Mouse (Mus musculus) heart, postnatal 0 days (tissue): ENCODE data around the gene Dlec1. TPM values are rescaled to one million over a fixed set of nuclear protein-coding genes. Genes with fewer than 3 reads are reported as not detected.

ENCODE experiments used
- ATAC-seq: fragments of 200-750 bp; cut with Nextera tagmentation; 2 replicates; pipeline ENCODE4 v1.8.0; 2017; ENCODE audit warnings: low read depth, moderate number of reproducible peaks, moderate library complexity; ENCODE audit not compliant: insufficient read depth
- DNase-seq: peaks from one replicate; pipeline ENCODE4 v3.0.0-alpha.2; 2016; ENCODE audit warnings: low spot score
- H3K27ac ChIP-seq: fragments of 300-500 bp; sonication (generic); 2 replicates; pipeline ENCODE4 v1.5.1; 2014; ENCODE audit warnings: low read depth, mild to moderate bottlenecking
- H3K27me3 ChIP-seq: fragments of 300-500 bp; sonication (generic); 2 replicates; pipeline ENCODE4 v1.6.1; 2014; ENCODE audit warnings: low read length, mixed read lengths; ENCODE audit not compliant: control insufficient read depth, insufficient read depth
- H3K36me3 ChIP-seq: fragments of 300-500 bp; sonication (generic); replicated peaks from 2 replicates; pipeline ENCODE4 v1.6.1; 2014; ENCODE audit warnings: low read length, mixed read lengths; ENCODE audit not compliant: control insufficient read depth, insufficient read depth
- H3K4me1 ChIP-seq: fragments of 300-500 bp; sonication (generic); 2 replicates; pipeline ENCODE4 v1.6.1; 2014; ENCODE audit warnings: antibody characterized with exemption; ENCODE audit not compliant: control insufficient read depth, insufficient read depth
- H3K4me2 ChIP-seq: fragments of 300-500 bp; sonication (generic); 2 replicates; pipeline ENCODE4 v1.6.1; 2014; ENCODE audit warnings: low read depth, mild to moderate bottlenecking, low read length, moderate library complexity
- H3K4me3 ChIP-seq: fragments of 300-500 bp; sonication (generic); 2 replicates; pipeline ENCODE4 v1.5.1; 2014; ENCODE audit warnings: low read depth, low read length
- H3K9ac ChIP-seq: fragments of 300-500 bp; sonication (generic); replicated peaks from 2 replicates; pipeline ENCODE4 v1.6.1; 2014; ENCODE audit warnings: low read depth, low read length, mixed read lengths
- H3K9me3 ChIP-seq: fragments of 300-500 bp; sonication (generic); replicated peaks from 2 replicates; pipeline ENCODE4 v1.6.1; 2016; ENCODE audit warnings: low read length; ENCODE audit not compliant: control insufficient read depth
- CTCF ChIP-seq: IDR thresholded peaks from 2 replicates; pipeline ENCODE4 v1.5.1; 2016; ENCODE audit warnings: antibody characterized with exemption, control low read depth, low read depth
- EP300 ChIP-seq: IDR thresholded peaks from 2 replicates; pipeline ENCODE4 v1.6.1; 2016; ENCODE audit warnings: antibody characterized with exemption, low read depth
- WGBS: fragments of 180-500 bp; shearing (Covaris S2); extraction: QIAGEN DNeasy Blood & Tissue Kit; methylation state at CpG from one replicate; pipeline ENCODE4 v1.1.7; 2014; 5-methylcytosine and 5-hydroxymethylcytosine counted together
- polyA plus RNA-seq: library from polyadenylated mRNA; unstranded; fragments of >200 nt; fragmentation: Nextera tagmentation; extraction: Ambion mirVana; gene quantifications from 2 replicates; pipeline ENCODE4 v1.2.1, GENCODE M21; 2015
- total RNA-seq: library from RNA; depleted of rRNA; stranded (reverse); fragments of >200 nt; gene quantifications from 2 replicates; pipeline ENCODE4 v1.2.3, GENCODE M21; 2014; ENCODE audit warnings: low replicate concordance

The Dlec1 gene
- total and polyA plus RNA-seq, 2 experiments from 2014 or later = 0.15 TPM; not detected in 1

DNA sequence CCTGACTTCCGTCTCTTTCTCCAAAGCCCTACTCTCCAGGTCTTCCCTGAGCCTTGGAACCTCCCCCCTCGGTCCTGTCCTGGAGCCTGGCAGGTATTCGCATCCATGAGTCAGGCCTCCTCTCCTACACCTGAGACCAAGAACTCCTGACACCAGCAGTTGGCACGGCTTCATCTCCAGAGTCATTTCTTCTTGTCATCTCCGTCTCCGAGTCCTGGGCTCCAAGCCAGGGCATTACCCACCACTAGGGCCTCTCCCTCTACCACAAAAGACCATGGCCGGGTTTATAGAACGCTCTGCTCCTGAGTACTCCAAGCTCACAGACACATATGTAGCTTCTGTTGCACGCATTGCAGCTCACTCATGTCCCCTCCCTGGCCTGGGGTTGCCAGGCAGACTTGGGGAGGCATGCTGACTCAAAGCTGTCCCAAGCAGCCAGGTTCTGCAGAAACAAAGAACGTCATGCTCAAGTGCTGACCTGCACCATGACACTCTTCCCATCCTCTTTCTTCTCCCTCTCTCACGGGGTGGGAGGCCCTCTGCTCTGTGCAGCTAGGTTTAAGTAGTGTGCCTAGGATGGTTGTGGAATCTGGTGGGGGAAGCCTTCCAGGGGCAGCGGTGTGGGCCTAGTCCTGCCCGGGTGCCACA is 7.7 kb upstream of the Dlec1 start:
- Histone ChIP-seq H3K9me3 (no peaks in the 10 kb centered on the region), H3K9ac (no peak overlapping the region), H3K4me3 (no peak overlapping the region), H3K4me1 (peaks cover 20% of the 10 kb centered on the region), H3K27me3 (no peaks in the 10 kb centered on the region), H3K4me2 (no peak overlapping the region), H3K36me3 (no peaks in the 10 kb centered on the region), H3K27ac (no peak overlapping the region)
- DNase-seq = no peak
- no peak for ATAC-seq
- no peak for TF ChIP-seq CTCF
- TF ChIP-seq EP300 = no peak
- 70% methylated on average over 13 of the region's 13 CpGs for WGBS

DNA sequence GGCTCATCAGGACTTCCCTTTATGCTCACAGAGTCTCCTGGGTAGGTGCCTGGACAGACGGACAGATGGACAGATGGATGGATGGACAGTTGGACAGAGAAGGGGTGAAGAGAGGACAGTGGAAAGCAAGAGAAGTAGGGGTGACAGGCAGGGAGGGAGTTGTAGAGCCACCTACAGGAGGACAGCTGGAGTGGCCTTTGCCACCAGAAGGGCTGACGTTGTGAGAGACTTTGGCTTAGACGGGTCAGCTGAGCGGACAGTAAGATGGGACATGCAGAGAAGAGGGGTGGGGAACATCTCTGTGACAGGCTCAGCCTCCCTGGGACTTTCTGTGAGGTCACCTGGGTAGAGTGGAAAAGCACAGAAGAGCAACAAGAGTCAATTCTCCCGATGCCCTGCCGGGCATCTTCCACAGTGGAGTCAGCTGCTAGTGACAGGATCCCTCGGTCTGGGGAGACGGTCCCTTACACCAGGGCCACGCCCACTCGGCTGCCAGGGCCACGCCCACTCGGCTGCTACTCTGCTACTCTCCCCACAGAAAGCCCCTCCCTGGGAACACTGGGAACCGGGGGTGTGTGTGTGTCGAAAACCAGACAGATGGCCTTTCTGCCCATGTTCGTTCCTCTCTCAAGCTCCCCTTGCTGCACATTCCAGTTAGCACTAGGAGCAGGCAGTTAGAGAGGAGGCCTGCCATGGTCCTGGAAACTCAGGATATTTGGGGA is 1.9 kb upstream of the Dlec1 start:
- Histone ChIP-seq H3K9ac (no peak overlapping the region), H3K9me3 (no peaks in the 10 kb centered on the region), H3K4me3 (no peak overlapping the region), H3K36me3 (no peaks in the 10 kb centered on the region), H3K4me2 (no peak overlapping the region), H3K27ac (no peak overlapping the region), H3K27me3 (0 out of 2 replicates have a peak, but pooled peaks cover 14% of the 10 kb centered on the region), H3K4me1 (no peaks in the 10 kb centered on the region)
- no peak for ATAC-seq
- no peak for DNase-seq
- WGBS = 11% methylated on average over 15 of the region's 15 CpGs
- TF ChIP-seq CTCF (no peak), EP300 (no peak)

DNA sequence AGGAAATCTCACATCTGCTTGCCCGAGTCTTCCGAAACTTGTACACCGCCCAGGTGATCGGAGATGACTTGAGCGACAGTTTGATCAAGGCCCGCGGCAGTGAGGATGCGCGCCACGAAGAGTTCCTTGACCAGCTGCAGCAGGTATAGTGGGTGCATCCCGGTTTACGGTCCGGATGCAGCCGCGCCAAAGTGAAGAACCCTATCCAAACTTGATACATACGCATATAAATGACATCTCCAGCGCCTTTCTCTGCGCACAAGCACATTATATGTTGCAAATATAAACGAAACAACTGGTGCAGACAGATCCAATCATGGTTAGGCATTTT is 470 bp downstream of the Dlec1 start:
- Histone ChIP-seq H3K4me1 (no peaks in the 10 kb centered on the region), H3K27me3 (0 out of 2 replicates have a peak, but pooled peaks cover 14% of the 10 kb centered on the region), H3K9ac (no peak overlapping the region), H3K27ac (no peak overlapping the region), H3K9me3 (no peaks in the 10 kb centered on the region), H3K4me3 (peak overlapping the region; percentile 65), H3K4me2 (peak overlapping the region; percentile 83), H3K36me3 (no peaks in the 10 kb centered on the region)
- DNase-seq (no peak), ATAC-seq (no peak)
- TF ChIP-seq EP300 (no peak), CTCF (no peak)
- WGBS = 3% methylated on average over 19 of the region's 19 CpGs

DNA sequence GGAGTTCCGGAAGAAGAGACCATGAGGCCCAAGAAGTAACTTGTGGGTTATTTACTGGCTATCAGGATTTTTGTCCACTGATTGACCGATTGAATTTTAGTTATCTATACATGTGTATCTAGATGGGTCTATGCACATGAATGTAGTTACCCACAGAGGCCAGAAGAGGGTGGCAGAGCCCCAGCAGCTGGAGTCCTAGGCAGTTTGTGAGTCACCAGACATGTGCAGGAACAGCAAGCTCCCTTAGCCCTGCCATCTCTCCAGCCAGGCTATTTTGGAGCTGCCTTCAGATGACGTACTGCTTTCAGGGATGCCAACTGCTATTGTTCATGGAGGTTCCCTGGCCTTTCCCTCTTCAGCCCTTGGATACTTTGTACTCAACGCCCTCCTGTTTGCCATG is 5.3 kb downstream of the Dlec1 start:
- no peak overlapping the region for H3K9ac ChIP-seq
- H3K9me3 ChIP-seq = no peaks in the 10 kb centered on the region
- H3K4me2 ChIP-seq = no peak overlapping the region
- no peaks in the 10 kb centered on the region for H3K36me3 ChIP-seq
- no peak overlapping the region for H3K4me3 ChIP-seq
- no peak overlapping the region for H3K27ac ChIP-seq
- DNase-seq = peak; percentile 41
- no peak for TF ChIP-seq EP300
- peak; percentile 41 for TF ChIP-seq CTCF
- ATAC-seq = peak; percentile 84
- H3K27me3 ChIP-seq = 0 out of 2 replicates have a peak, but pooled peaks cover 14% of the 10 kb centered on the region
- 69% methylated on average over 4 of the region's 4 CpGs for WGBS
- H3K4me1 ChIP-seq = no peaks in the 10 kb centered on the region

DNA sequence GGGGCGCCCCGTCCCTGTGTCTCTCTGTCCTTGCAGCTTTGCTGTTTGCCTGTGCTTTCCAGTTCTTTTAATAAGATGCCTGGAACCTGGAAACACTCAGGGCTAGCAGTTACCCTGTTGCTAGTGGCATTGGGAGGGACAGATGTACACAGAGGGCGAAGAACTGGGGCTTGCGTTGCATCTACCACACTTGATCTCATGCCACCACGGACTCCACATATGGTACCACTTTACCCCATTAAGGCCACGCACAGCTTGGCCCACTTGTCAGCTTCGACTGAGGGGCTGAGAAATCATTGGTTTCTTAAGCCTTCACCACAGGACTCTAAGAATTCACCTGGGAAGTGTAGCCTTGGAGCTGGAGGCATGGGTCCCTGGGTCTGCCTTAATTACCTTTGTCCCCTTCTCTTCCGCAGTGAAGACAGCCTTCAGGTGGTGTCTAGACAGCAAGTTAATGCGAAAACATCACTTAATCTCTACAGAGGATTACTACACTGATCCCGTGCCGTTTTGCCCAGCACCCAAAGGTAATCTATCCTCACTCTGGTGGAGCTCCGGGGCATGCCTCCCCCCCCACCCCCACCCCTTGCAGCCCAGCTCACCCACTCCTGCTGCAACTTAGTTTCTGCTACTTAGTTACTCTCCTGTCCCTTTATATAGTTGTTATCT is 7.5 kb downstream of the Dlec1 start:
- 64% methylated on average over 12 of the region's 12 CpGs for WGBS

More for the DNA sequence above, 7.5 kb downstream of the Dlec1 start:
- H3K4me1 ChIP-seq = no peaks in the 10 kb centered on the region
- H3K27me3 ChIP-seq = no peaks in the 10 kb centered on the region
- no peaks in the 10 kb centered on the region for H3K36me3 ChIP-seq
- no peak overlapping the region for H3K4me2 ChIP-seq
- DNase-seq (no peak), ATAC-seq (no peak)
- no peak overlapping the region for H3K27ac ChIP-seq
- no peaks in the 10 kb centered on the region for H3K9me3 ChIP-seq
- H3K4me3 ChIP-seq = no peak overlapping the region
- TF ChIP-seq CTCF = no peak
- TF ChIP-seq EP300 = no peak
- no peak overlapping the region for H3K9ac ChIP-seq
